In genomic region chr12:4859241-4859914, GRCm38 (mm10) we compare ENCODE assay signal across 10 mouse cellular contexts. TPM values are rescaled to one million over a fixed set of nuclear protein-coding genes. Genes with fewer than 3 reads are reported as not detected.
DNase-seq lines count a peak whose midpoint lies in the region; ATAC-seq and TF ChIP-seq lines count a peak whose summit lies in the region.
"Had no signal": no experiment of that assay in that cellular context is flagged by ENCODE, and none has a peak within 500 bp of the region (broad histone marks: within the 10 kb centered on the region; RNA-seq: fewer than 3 reads in every experiment).

No protein-coding gene starts in this region.

- H3ac ChIP-seq in myocyte (ENCODE audit: control insufficient read depth, insufficient read length): no peak overlapping the region

- no peak overlapping the region for H3K9ac ChIP-seq in liver, embryonic 12.5 days
- no peak overlapping the region for H3K9ac ChIP-seq in embryonic facial prominence, embryonic 12.5 days
- H3K9ac ChIP-seq in hindbrain, embryonic 16.5 days (ENCODE audit: low read depth, low read length): no peak overlapping the region
- H3K9ac ChIP-seq: embryonic facial prominence, embryonic 15.5 days had no signal

- H3K9me3 ChIP-seq in liver, embryonic 12.5 days (replicated peaks): no peaks in the 10 kb centered on the region; the same call in 1 of the 2 replicates
- H3K9me3 ChIP-seq in embryonic facial prominence, embryonic 12.5 days: no peaks in the 10 kb centered on the region
- no peaks in the 10 kb centered on the region for H3K9me3 ChIP-seq in hindbrain, embryonic 16.5 days (ENCODE audit: control insufficient read depth, low read length)
- H3K9me3 ChIP-seq: embryonic facial prominence, embryonic 15.5 days had no signal

- no peak overlapping the region for H3K4me2 ChIP-seq in liver, embryonic 12.5 days
- no peak overlapping the region for H3K4me2 ChIP-seq in embryonic facial prominence, embryonic 12.5 days (replicated peaks)
- no peak overlapping the region for H3K4me2 ChIP-seq in hindbrain, embryonic 16.5 days (ENCODE audit: low read length)
- H3K4me2 ChIP-seq in myocyte (ENCODE audit: low read depth): no peak overlapping the region
- H3K4me2 ChIP-seq: embryonic facial prominence, embryonic 15.5 days had no signal

- no peak for TF ChIP-seq POLR2A in myocyte (IDR thresholded peaks at IDR 0.05; ENCODE audit: insufficient read length, low read depth)

- no peaks in the 10 kb centered on the region for H3K27me3 ChIP-seq in liver, embryonic 12.5 days (replicated peaks)
- no peaks in the 10 kb centered on the region for H3K27me3 ChIP-seq in embryonic facial prominence, embryonic 12.5 days
- no peaks in the 10 kb centered on the region for H3K27me3 ChIP-seq in hindbrain, embryonic 16.5 days (replicated peaks; ENCODE audit: control insufficient read depth, insufficient read depth, low read length)
- H3K27me3 ChIP-seq in myocyte (ENCODE audit: control insufficient read depth, insufficient read depth, insufficient read length): no peaks in the 10 kb centered on the region
- H3K27me3 ChIP-seq: embryonic facial prominence, embryonic 15.5 days had no signal

- H3K4me3 ChIP-seq in liver, embryonic 12.5 days: no peak overlapping the region
- no peak overlapping the region for H3K4me3 ChIP-seq in embryonic facial prominence, embryonic 12.5 days
- no peak overlapping the region for H3K4me3 ChIP-seq in hindbrain, embryonic 16.5 days (ENCODE audit: low read length)
- no peak overlapping the region for H3K4me3 ChIP-seq in myocyte
- H3K4me3 ChIP-seq: embryonic facial prominence, embryonic 15.5 days had no signal

- 0 out of 2 replicates have a peak overlapping the region, but pooled peaks have one; percentile 13 for H3K27ac ChIP-seq in liver, embryonic 12.5 days
- H3K27ac ChIP-seq in embryonic facial prominence, embryonic 12.5 days: peak overlapping the region; percentile 13; the same call in 1 of the 2 replicates
- no peak overlapping the region for H3K27ac ChIP-seq in hindbrain, embryonic 16.5 days (ENCODE audit: low read depth, low read length)
- H3K27ac ChIP-seq: embryonic facial prominence, embryonic 15.5 days; macrophage had no signal

- H3K79me2 ChIP-seq in myocyte (ENCODE audit: control insufficient read depth, insufficient read depth): no peaks in the 10 kb centered on the region

- ATAC-seq in liver, embryonic 12.5 days: no peak
- no peak for ATAC-seq in embryonic facial prominence, embryonic 12.5 days (ENCODE audit: insufficient number of reproducible peaks, insufficient read depth, low FRiP score, low TSS enrichment)
- peak; percentile 56; the same call in 1 of the 2 replicates for ATAC-seq in hindbrain, embryonic 16.5 days
- no peak for ATAC-seq in CD4-positive, CD25-positive, alpha-beta regulatory T cell, adult 4 months

- H3K36me3 ChIP-seq in liver, embryonic 12.5 days: peaks cover 66% of the 10 kb centered on the region
- peaks cover 11% of the 10 kb centered on the region; the same call in 1 of the 2 replicates for H3K36me3 ChIP-seq in embryonic facial prominence, embryonic 12.5 days
- peaks cover 3% of the 10 kb centered on the region; the same call in 1 of the 2 replicates for H3K36me3 ChIP-seq in hindbrain, embryonic 16.5 days (ENCODE audit: control insufficient read depth, insufficient read depth, low read length)
- H3K36me3 ChIP-seq in myocyte (ENCODE audit: control insufficient read depth, insufficient read depth): no peaks in the 10 kb centered on the region

- peaks cover 18% of the 10 kb centered on the region for H3K4me1 ChIP-seq in liver, embryonic 12.5 days
- H3K4me1 ChIP-seq in embryonic facial prominence, embryonic 12.5 days: peaks cover 15% of the 10 kb centered on the region
- no peaks in the 10 kb centered on the region; the same call in 1 of the 2 replicates for H3K4me1 ChIP-seq in hindbrain, embryonic 16.5 days (ENCODE audit: control insufficient read depth, insufficient read depth, low read depth, low read length)

- DNase-seq in liver: no peak
- no peak for DNase-seq in ovary, adult 18-20 months (ENCODE audit: low spot score)
- DNase-seq: kidney, adult 8-10 months had no signal

- WGBS in liver, embryonic 12.5 days (ENCODE audit: insufficient replicate concordance): 32% methylated on average over 11 of the region's 11 CpGs
- WGBS in embryonic facial prominence, embryonic 12.5 days: 39% methylated on average over 11 of the region's 11 CpGs
- WGBS in hindbrain, embryonic 16.5 days: 45% methylated on average over 11 of the region's 11 CpGs

TF ChIP-seq in myocyte, 11 proteins besides CTCF, POLR2A, EP300 and RAD21:
- TF ChIP-seq POLR2AphosphoS2 (IDR thresholded peaks at IDR 0.05; ENCODE audit: insufficient read length, low read depth) (peak; percentile 22), E2F4 (IDR thresholded peaks at IDR 0.05; ENCODE audit: insufficient read depth) (no peak), TCF12 (IDR thresholded peaks at IDR 0.05; ENCODE audit: insufficient read depth, poor library complexity, severe bottlenecking) (no peak), MAX (IDR thresholded peaks at IDR 0.05; ENCODE audit: low read depth) (no peak)

RNA-seq across cellular contexts. Expression of gene Mfsd2b, which starts 14.8 kb away (rescaled TPM):
- 94.8 TPM in 2 replicates for polyA plus RNA-seq in liver, embryonic 12.5 days (2016; fragmentation: Nextera tagmentation; extraction: Ambion mirVana)
- 2.9 and 4.2 TPM in 2 replicates for polyA plus RNA-seq in embryonic facial prominence, embryonic 12.5 days (2016; fragmentation: Nextera tagmentation; extraction: Ambion mirVana)
- polyA plus RNA-seq in hindbrain, embryonic 16.5 days (2015; fragmentation: Nextera tagmentation; extraction: Ambion mirVana): 2.5 and 2.6 TPM in 2 replicates
- 0.07 TPM for polyA plus RNA-seq in myocyte (2012; fragmentation: generic; extraction: Trizol)
- polyA plus RNA-seq in CD4-positive, CD25-positive, alpha-beta regulatory T cell, adult 4 months (2017; shearing (Covaris generic)): under 1 TPM; 0.58 to 0.90 TPM

RNA-seq across cellular contexts. Expression of gene Wdcp, which starts 16.3 kb away (rescaled TPM):
- 19.9 and 21.0 TPM in 2 replicates for polyA plus RNA-seq in liver, embryonic 12.5 days (2016; fragmentation: Nextera tagmentation; extraction: Ambion mirVana)
- polyA plus RNA-seq in embryonic facial prominence, embryonic 12.5 days (2016; fragmentation: Nextera tagmentation; extraction: Ambion mirVana): 24.4 and 26.6 TPM in 2 replicates
- polyA plus RNA-seq in hindbrain, embryonic 16.5 days (2015; fragmentation: Nextera tagmentation; extraction: Ambion mirVana): 12.4 and 14.6 TPM in 2 replicates
- polyA plus RNA-seq in myocyte (2012; fragmentation: generic; extraction: Trizol): 8.3 TPM
- 10 to 100 TPM; 11.0 to 13.9 TPM for polyA plus RNA-seq in CD4-positive, CD25-positive, alpha-beta regulatory T cell, adult 4 months (2017; shearing (Covaris generic))

RNA-seq across cellular contexts. Expression of gene Fkbp1b, which starts 18.0 kb away (rescaled TPM):
- 5.0 and 5.2 TPM in 2 replicates for polyA plus RNA-seq in liver, embryonic 12.5 days (2016; fragmentation: Nextera tagmentation; extraction: Ambion mirVana)
- polyA plus RNA-seq in embryonic facial prominence, embryonic 12.5 days (2016; fragmentation: Nextera tagmentation; extraction: Ambion mirVana): 16.6 and 24.4 TPM in 2 replicates
- 64.0 and 80.0 TPM in 2 replicates for polyA plus RNA-seq in hindbrain, embryonic 16.5 days (2015; fragmentation: Nextera tagmentation; extraction: Ambion mirVana)
- polyA plus RNA-seq in myocyte (2012; fragmentation: generic; extraction: Trizol): 7.3 TPM
- not detected for polyA plus RNA-seq in CD4-positive, CD25-positive, alpha-beta regulatory T cell, adult 4 months (2017; shearing (Covaris generic))

RNA-seq across cellular contexts. Expression of gene Sf3b6, which starts 42.0 kb away (rescaled TPM):
- 193 and 203 TPM in 2 replicates for polyA plus RNA-seq in liver, embryonic 12.5 days (2016; fragmentation: Nextera tagmentation; extraction: Ambion mirVana)
- 296 and 314 TPM in 2 replicates for polyA plus RNA-seq in embryonic facial prominence, embryonic 12.5 days (2016; fragmentation: Nextera tagmentation; extraction: Ambion mirVana)
- 163 and 189 TPM in 2 replicates for polyA plus RNA-seq in hindbrain, embryonic 16.5 days (2015; fragmentation: Nextera tagmentation; extraction: Ambion mirVana)
- polyA plus RNA-seq in myocyte (2012; fragmentation: generic; extraction: Trizol): 100.0 TPM
- polyA plus RNA-seq in CD4-positive, CD25-positive, alpha-beta regulatory T cell, adult 4 months (2017; shearing (Covaris generic)): 100 to 1,000 TPM; 182 to 365 TPM

RNA-seq across cellular contexts. Expression of gene Ubxn2a, which starts 48.1 kb away (rescaled TPM):
- polyA plus RNA-seq in liver, embryonic 12.5 days (2016; fragmentation: Nextera tagmentation; extraction: Ambion mirVana): 48.0 and 50.9 TPM in 2 replicates
- 27.3 and 28.1 TPM in 2 replicates for polyA plus RNA-seq in embryonic facial prominence, embryonic 12.5 days (2016; fragmentation: Nextera tagmentation; extraction: Ambion mirVana)
- 43.1 and 47.5 TPM in 2 replicates for polyA plus RNA-seq in hindbrain, embryonic 16.5 days (2015; fragmentation: Nextera tagmentation; extraction: Ambion mirVana)
- polyA plus RNA-seq in myocyte (2012; fragmentation: generic; extraction: Trizol): 4.9 TPM
- polyA plus RNA-seq in CD4-positive, CD25-positive, alpha-beta regulatory T cell, adult 4 months (2017; shearing (Covaris generic)): 10 to 100 TPM in 1 of 2 experiments, 1 to 10 TPM in 1; 8.5 to 12.3 TPM

Comparison
In these comparisons a context has a peak if more than half of its experiments do, and no peak if none do; other contexts are left out.
1. RNA of gene Mfsd2b, which starts 14.8 kb away (polyA plus RNA-seq): 94.8 TPM in liver, embryonic 12.5 days; 2.9 to 4.2 TPM in embryonic facial prominence, embryonic 12.5 days, 2.5 to 2.6 TPM in hindbrain, embryonic 16.5 days, 0.58 to 0.90 TPM in CD4-positive, CD25-positive, alpha-beta regulatory T cell, adult 4 months and 0.07 TPM in myocyte (single experiment); every median in the first group is over 10 times any median in the second.